Mouse (Mus musculus): Measurements from ENCODE around the gene V1rd19. TPM values are rescaled to one million over a fixed set of nuclear protein-coding genes. Genes with fewer than 3 reads are reported as not detected.
"Not testable (repeated sequence)": the region's sequence is repeated elsewhere in the genome, so short reads cannot be mapped to it uniquely, and the experiment has no call there.

The V1rd19 gene
- polyA plus RNA-seq (2012; rRNA removed) = not detected in 2 replicates

DNA sequence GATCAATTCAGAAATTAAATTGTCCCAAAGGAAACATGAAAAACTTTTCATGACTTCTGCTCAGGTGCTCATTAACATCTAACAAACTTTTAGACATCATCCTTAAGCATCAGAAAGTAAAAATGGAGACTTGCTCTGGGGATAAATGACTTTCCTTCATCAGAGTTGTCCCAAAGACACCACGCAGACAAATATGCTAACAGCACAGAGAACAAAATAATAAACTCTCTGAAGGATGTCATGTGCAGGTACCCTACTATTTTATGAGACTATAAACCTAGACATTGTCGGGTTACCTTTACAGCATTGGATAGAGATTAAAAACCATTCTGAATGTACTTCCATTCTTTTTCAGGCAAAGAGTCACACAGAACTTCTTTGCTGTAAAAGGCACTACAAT lies at the start of gene V1rd19:
V1rd19 (plus strand) TSS at position 301 of the 400 bp plus-strand sequence.
- DNase-seq (ENCODE audit: low spot score) = no peak

DNA sequence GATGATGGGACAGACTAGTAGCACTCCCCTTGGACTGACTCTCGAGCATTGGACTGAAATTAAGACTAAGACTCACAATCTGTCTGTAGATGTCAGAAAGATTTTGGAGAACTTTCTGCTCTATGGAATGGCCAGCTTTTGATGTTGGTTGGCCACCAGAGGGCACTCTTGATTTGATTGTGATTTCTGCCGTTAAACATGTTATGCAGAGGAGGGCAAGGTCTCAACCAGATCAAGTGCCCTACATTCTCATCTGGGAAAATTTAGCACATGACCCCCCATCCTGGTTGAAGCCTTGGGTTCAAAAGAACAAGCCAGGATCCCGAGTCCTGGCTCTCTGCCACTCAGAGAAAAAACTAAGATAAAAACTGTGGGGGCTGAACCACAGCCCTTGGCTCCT lies 33.4 kb upstream of the V1rd19 start:
- DNase-seq (ENCODE audit: low spot score) = not testable (repeated sequence)

DNA sequence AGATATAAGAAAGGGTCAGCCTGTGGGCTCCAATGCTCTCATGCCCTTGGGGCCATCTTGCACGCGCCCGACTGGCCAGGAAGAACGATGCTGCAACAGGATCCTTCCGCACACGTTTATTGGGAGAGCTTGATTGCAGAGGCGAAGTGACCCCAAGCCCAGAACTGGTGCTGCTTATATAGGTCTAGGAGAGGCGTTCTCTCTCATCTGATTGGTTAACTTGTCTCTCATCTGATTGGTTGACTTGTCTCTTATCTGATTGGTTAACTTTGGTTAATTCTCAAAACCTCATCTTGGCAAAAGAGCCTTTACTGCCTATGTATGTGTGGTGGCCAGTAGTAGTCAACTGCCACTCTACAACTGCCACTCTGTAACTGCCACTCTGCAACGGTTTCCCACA lies 27.2 kb upstream of the V1rd19 start, which contains the start of gene Vmn1r181:
Vmn1r181 (plus strand) TSS at position 301 of the 400 bp plus-strand sequence.
- not testable (repeated sequence) for DNase-seq (ENCODE audit: low spot score)

DNA sequence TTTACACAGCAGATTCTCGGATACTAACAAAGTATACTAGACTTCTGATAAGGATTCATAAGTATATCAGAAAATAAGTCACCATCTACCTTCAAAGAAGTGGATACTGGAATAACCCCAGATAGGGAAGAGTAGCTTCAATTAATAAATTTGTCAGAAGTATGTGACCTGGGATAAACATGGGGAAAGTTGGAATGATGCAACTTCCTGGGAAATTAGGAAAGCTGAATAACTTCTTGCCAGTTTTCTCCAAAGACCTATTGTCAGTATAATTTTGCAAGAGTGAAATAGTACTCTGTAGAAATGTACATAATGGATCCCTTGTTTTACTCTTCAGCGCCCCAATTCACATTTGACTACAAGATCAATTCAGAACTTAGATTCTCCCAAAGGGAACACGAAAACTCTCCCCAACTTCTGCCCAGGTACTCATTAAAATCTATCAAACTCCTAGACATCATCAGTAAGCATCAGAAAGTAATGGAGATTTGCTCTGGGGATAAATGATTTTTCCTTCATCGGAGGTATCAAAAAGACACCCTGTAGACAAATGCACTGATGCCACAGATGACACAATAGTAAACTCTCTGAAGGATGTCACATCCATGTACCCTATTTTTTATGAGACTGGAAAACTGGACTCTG lies 51.3 kb downstream of the V1rd19 start, which contains the start of gene Vmn1r183:
Vmn1r183 (plus strand) TSS at position 595 of the 645 bp plus-strand sequence.
- no peak for DNase-seq (ENCODE audit: low spot score)

Other genes with a start within 250 kb of the V1rd19 start
- not detected in 2 replicates for gene Vmn1r174, start 249.4 kb upstream of the V1rd19 start, polyA plus RNA-seq (2012; rRNA removed)
- not detected in 2 replicates for gene Vmn1r175, start 191.0 kb upstream of the V1rd19 start, polyA plus RNA-seq (2012; rRNA removed)
- not detected in 2 replicates for gene Vmn1r176, start 164.3 kb upstream of the V1rd19 start, polyA plus RNA-seq (2012; rRNA removed)
- not detected in 2 replicates for gene Vmn1r177, start 135.2 kb upstream of the V1rd19 start, polyA plus RNA-seq (2012; rRNA removed)
- gene Vmn1r178, start 109.7 kb upstream of the V1rd19 start, polyA plus RNA-seq (2012; rRNA removed) = not detected in 2 replicates
- gene Vmn1r179, start 74.7 kb upstream of the V1rd19 start, polyA plus RNA-seq (2012; rRNA removed) = not detected in 2 replicates
- gene Vmn1r180, start 51.1 kb upstream of the V1rd19 start, polyA plus RNA-seq (2012; rRNA removed) = not detected in 2 replicates
- not detected in 2 replicates for gene Vmn1r181, start 27.1 kb upstream of the V1rd19 start, polyA plus RNA-seq (2012; rRNA removed)
- not detected in 2 replicates for gene Vmn1r183, start 51.6 kb downstream of the V1rd19 start, polyA plus RNA-seq (2012; rRNA removed)
- 17.2 and 19.1 TPM in 2 replicates for gene Zfp180, start 80.2 kb downstream of the V1rd19 start, polyA plus RNA-seq (2012; rRNA removed)
- 4.6 and 5.1 TPM in 2 replicates for gene Zfp112, start 110.6 kb downstream of the V1rd19 start, polyA plus RNA-seq (2012; rRNA removed)
- 10.6 and 12.9 TPM in 2 replicates for gene Zfp235, start 132.5 kb downstream of the V1rd19 start, polyA plus RNA-seq (2012; rRNA removed)
- 1.1 TPM in 2 replicates for gene Zfp114, start 173.4 kb downstream of the V1rd19 start, polyA plus RNA-seq (2012; rRNA removed)
- gene Zfp111, start 209.8 kb downstream of the V1rd19 start, polyA plus RNA-seq (2012; rRNA removed) = 4.6 and 5.5 TPM in 2 replicates
- gene Zfp109, start 235.9 kb downstream of the V1rd19 start, polyA plus RNA-seq (2012; rRNA removed) = 4.1 and 4.2 TPM in 2 replicates

Measured in urinary bladder, adult 2 months (tissue).